Mouse (Mus musculus): ENCODE measurements around the gene Apobec4.

Apobec4 gene

GRCm38 (mm10) chr1:152804907-152805306 is 54.6 kb downstream of the Apobec4 start:
- DNase-seq (ENCODE audit: low spot score in 2 of 2) = no peak
